Mouse (Mus musculus) gastrocnemius, postnatal 14 days (tissue): ENCODE measurements around the gene Cdk1. TPM values are rescaled to one million over a fixed set of nuclear protein-coding genes. Genes with fewer than 3 reads are reported as not detected.

Experiments used
- DNase-seq: peaks from one replicate; pipeline ENCODE4 v3.0.0; 2021; ENCODE audit warnings: mixed read lengths
- intact Hi-C: fragments of 180-260 bp; cut with DNase I; formaldehyde crosslinking; loops from one replicate; pipeline ENCODE4 v1.15.1; 2025; ENCODE audit warnings: low total_unique reads
- total RNA-seq, 2 experiments: library from RNA; stranded (reverse); gene quantifications; 2 replicates each; pipeline ENCODE4 v1.2.3; 2021

Gene Cdk1
- total RNA-seq, 2 experiments from 2014 or later = 11.0 to 12.6 TPM

GRCm38 (mm10) chr10:69320667-69321518 lies 31.8 kb downstream of the Cdk1 start:
- DNase-seq = peak; percentile 86
- intact Hi-C loops = loop anchor here (10.0 kb wide), 1 partner anchor 416 kb away; no protein-coding TSS in a partner anchor

GRCm38 (mm10) chr10:69318514-69318913 lies 34.2 kb downstream of the Cdk1 start:
- DNase-seq = no peak
- intact Hi-C loops = no loop called here

DNA sequence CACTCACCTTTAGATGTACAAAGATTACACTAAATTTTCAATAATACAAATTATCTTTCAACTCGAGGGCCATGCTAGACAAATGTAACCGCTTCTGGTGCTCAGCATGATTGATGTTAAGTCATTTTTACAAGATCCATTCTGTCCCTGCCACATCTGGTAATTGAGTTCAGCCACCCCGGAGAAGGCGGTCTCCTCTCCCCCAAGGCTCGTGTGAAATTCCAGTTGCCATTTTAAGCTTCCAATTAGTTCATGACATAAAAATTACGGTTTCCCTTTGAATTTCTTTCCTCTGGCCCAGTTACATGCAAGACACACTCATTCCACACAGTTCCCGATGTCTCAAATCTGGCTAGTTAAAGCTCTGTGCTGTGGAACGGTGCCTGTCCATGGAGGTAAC lies 38.8 kb downstream of the Cdk1 start:
- intact Hi-C loops = no loop called here
- no peak for DNase-seq

DNA sequence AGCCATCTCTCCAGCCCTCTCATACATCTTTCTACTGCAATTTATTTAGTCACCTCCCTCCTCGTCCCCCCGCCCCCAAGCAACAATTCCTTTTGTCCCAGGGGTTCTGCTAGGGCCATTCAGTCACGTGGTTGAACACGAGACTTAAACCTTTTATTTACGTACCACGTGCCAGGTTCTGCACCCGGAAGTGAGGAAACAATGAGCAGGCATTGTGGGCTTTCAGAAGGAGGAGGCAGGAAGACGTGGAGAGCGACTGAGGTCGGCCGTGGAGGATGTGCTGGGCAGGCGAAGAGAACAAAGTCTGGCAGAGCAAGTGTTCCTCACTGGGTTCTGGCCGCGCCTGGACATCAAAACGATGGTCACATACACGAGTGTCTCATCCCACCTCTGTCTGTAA lies 40.9 kb downstream of the Cdk1 start:
- no peak for DNase-seq
- intact Hi-C loops = no loop called here

DNA sequence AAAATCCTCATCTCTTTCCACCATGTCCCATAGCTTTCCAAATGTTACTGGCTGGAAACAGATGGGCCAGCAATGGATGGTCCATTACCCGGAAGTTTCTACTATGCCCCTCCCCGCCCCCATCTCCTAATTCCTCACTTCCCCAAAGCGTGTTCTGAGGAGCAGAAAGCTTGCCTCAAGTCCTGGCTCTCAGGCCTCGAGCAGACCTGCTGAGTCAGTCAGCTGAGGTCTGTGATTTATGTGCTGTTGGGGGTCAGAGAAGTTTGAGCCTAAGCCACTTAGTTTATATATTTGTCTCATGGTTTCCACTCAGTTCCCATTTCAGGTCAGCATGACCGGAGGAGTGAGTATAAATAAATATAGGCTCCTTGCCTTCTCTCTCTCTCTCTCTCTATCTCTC lies 43.6 kb downstream of the Cdk1 start:
- no peak for DNase-seq
- intact Hi-C loops = loop anchor here (5.0 kb wide), 1 partner anchor 122 kb away; no protein-coding TSS in a partner anchor

DNA sequence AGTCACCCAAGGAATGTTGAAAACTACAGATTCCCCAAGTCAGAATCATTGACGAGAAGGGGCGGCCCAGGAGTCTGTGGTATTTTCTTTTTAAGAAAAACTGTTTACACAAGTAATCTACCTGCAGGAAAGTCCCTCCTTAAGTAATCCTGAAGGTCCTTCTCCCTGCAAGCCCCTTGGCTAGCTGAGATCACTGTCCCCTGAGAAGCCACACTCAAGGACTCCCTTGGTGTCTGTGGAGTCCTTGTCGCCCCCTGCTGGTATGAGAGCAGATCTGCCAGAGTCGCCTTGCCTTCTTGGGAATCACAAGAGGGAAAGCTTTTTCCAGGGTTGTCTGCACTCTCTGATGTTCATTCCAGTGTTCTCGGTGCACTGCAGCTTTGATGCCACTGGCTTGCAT lies 45.7 kb downstream of the Cdk1 start:
- DNase-seq = peak; percentile 67
- intact Hi-C loops = loop anchor here (5.0 kb wide), 1 partner anchor 120 kb away; no protein-coding TSS in a partner anchor

DNA sequence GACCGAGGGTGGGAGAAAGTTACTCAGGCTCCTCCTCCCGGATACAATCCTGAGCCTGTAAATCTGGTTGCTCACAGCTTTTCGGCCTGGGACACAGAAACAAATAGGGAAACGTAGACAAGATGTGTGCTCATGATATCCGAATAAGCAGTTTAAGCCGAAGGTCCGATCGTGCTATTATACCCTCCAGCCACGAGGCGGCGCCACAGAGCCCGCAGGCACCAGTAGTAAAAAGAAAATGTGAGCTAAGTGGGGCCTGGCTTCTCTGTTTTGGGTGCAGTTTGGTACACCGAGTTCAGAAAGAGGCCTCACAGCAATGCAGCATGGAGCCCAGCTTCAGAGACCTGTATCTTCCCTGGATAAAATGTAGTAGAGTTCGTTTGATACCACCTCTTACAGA lies 46.5 kb downstream of the Cdk1 start:
- peak; percentile 50 for DNase-seq
- intact Hi-C loops = loop anchor here (5.0 kb wide), 1 partner anchor 119 kb away; no protein-coding TSS in a partner anchor

- intact Hi-C loops = loop anchor here (5.0 kb wide), 1 partner anchor 118 kb away; no protein-coding TSS in a partner anchor
- no peak for DNase-seq
These were observed 47.1 kb downstream of the Cdk1 start for GRCm38 (mm10) chr10:69305600-69305999.

DNA sequence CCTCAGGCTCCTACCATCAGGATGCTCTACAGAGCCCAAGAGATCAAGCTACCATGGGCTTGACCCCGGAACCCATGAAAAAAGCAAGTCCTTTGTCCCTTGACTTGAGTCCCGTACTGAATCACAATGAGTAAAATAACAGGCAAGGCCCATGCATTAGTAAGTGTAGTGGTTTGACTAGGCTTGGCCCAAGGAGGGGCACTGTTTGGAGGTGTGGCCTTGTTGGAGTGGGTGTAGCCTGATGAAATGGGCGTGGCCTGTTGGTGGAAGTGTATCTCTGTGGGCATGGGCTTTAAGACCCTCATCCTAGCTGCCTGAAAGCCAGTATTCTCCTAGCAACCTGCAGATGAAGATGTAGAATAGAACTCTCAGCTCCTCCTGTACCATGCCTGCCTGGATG lies 47.9 kb downstream of the Cdk1 start:
- intact Hi-C loops = loop anchor here (5.0 kb wide), 1 partner anchor 118 kb away; no protein-coding TSS in a partner anchor
- DNase-seq = no peak

DNA sequence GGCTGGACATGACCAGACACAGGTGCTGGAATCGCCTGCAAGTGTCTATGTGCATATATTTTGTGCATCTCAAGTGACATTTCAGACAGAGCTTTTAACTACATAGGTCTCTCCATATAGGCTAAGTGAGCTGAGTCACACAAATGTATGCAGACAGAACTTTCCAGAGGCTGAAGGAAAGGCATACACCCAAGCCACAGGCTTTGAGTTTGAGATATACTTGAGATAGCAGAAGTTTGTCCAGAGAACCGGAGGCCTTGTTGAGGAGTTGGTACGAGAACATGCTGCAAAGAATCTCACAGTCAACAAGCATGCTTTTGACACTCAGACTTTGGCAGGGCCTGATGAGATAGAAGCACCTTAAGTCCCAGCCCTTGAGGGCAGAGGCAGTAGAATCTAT lies 50.1 kb downstream of the Cdk1 start:
- DNase-seq = no peak
- intact Hi-C loops = no loop called here

GRCm38 (mm10) chr10:69299985-69300384 lies 52.8 kb downstream of the Cdk1 start:
- no peak for DNase-seq
- intact Hi-C loops = no loop called here

- no peak for DNase-seq
- intact Hi-C loops = no loop called here
These were observed 56.8 kb downstream of the Cdk1 start for GRCm38 (mm10) chr10:69295919-69296318.

- DNase-seq = no peak
- intact Hi-C loops = no loop called here
These were observed 62.0 kb downstream of the Cdk1 start for GRCm38 (mm10) chr10:69290736-69291135.

GRCm38 (mm10) chr10:69288720-69289119 lies 64.0 kb downstream of the Cdk1 start:
- intact Hi-C loops = no loop called here
- DNase-seq = no peak

DNA sequence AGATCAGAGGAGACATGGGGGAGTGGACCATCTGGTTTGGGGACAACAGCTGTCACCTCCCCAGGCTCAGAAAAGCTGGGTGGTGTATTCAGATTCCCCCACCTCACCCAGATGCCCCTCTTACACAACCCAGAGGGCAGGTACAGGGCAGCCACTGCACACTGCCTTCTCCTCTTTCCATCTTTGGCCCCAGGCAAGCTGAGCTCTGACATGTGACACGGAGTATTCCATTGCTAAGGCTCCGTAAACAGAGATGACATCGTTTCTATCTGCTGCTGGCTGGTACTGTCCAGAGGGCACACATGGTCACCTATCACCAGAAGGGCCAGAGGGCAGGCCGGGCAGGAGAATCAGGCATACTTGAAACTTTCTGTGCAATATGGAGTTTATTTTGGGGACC lies 64.7 kb downstream of the Cdk1 start:
- DNase-seq = peak; percentile 14
- intact Hi-C loops = no loop called here

- intact Hi-C loops = no loop called here
- no peak for DNase-seq
These were observed 65.8 kb downstream of the Cdk1 start for GRCm38 (mm10) chr10:69286939-69287338.

Other genes starting within 250 kb of the Cdk1 start
- gene Rhobtb1, start 201.5 kb downstream of the Cdk1 start, total RNA-seq = 10 to 100 TPM in 1 of 2 experiments, 1 to 10 TPM in 1; 8.8 to 11.4 TPM
- 1 to 10 TPM; 2.9 to 3.4 TPM for gene A930033H14Rik, start 139.8 kb downstream of the Cdk1 start, total RNA-seq
- 100 to 1,000 TPM in 1 of 2 experiments, 10 to 100 TPM in 1; 78.4 to 112 TPM for gene Ank3, start 45.8 kb upstream of the Cdk1 start, total RNA-seq